Mouse (Mus musculus) limb, embryonic 11.5 days (tissue): ENCODE data around the gene BC004004. TPM values are rescaled to one million over a fixed set of nuclear protein-coding genes. Genes with fewer than 3 reads are reported as not detected.
A peak's percentile ranks its signal among the peaks of the same experiment; 100 is the strongest.
"Not testable (repeated sequence)": the region's sequence is repeated elsewhere in the genome, so short reads cannot be mapped to it uniquely, and the experiment has no call there.

ENCODE experiments used
- ATAC-seq: fragments of 200-750 bp; cut with Nextera tagmentation; 2 replicates; pipeline ENCODE4 v1.8.0; 2017; ENCODE audit warnings: low read depth; ENCODE audit not compliant: insufficient number of reproducible peaks, low FRiP score, low TSS enrichment
- DNase-seq: peaks from one replicate; pipeline ENCODE4 v3.0.0-alpha.2; 2015; ENCODE audit warnings: low spot score
- H3K27ac ChIP-seq: fragments of 300-500 bp; sonication (generic); replicated peaks from 2 replicates; pipeline ENCODE4 v1.5.1; 2014; ENCODE audit warnings: low read depth, mild to moderate bottlenecking, low read length
- H3K27me3 ChIP-seq: fragments of 300-500 bp; sonication (generic); 2 replicates; pipeline ENCODE4 v1.6.1; 2014; ENCODE audit warnings: mild to moderate bottlenecking, low read length, mixed read lengths; ENCODE audit not compliant: control insufficient read depth, insufficient read depth
- H3K36me3 ChIP-seq: fragments of 300-500 bp; sonication (generic); 2 replicates; pipeline ENCODE4 v1.6.1; 2014; ENCODE audit warnings: mild to moderate bottlenecking, low read length, moderate library complexity, mixed read lengths; ENCODE audit not compliant: control insufficient read depth, insufficient read depth
- H3K4me1 ChIP-seq: fragments of 300-500 bp; sonication (generic); 2 replicates; pipeline ENCODE4 v1.6.1; 2014; ENCODE audit warnings: low read length, mixed read lengths; ENCODE audit not compliant: control insufficient read depth, insufficient read depth
- H3K4me2 ChIP-seq: fragments of 300-500 bp; sonication (generic); 2 replicates; pipeline ENCODE4 v1.6.1; 2014; ENCODE audit warnings: low read depth, mild to moderate bottlenecking, moderate library complexity; ENCODE audit not compliant: severe bottlenecking
- H3K4me3 ChIP-seq: fragments of 300-500 bp; sonication (generic); 2 replicates; pipeline ENCODE4 v1.5.1; 2014; ENCODE audit warnings: low read depth, low read length
- H3K9ac ChIP-seq: fragments of 300-500 bp; sonication (generic); 2 replicates; pipeline ENCODE4 v1.6.1; 2014; ENCODE audit warnings: mild to moderate bottlenecking, low read length
- H3K9me3 ChIP-seq: fragments of 300-500 bp; sonication (generic); 2 replicates; pipeline ENCODE4 v1.6.1; 2016; ENCODE audit warnings: low read length; ENCODE audit not compliant: control insufficient read depth
- WGBS: fragments of 180-500 bp; shearing (Covaris S2); extraction: QIAGEN DNeasy Blood & Tissue Kit; methylation state at CpG from one replicate; pipeline ENCODE4 v1.1.7; 2014; 5-methylcytosine and 5-hydroxymethylcytosine counted together
- polyA plus RNA-seq: library from polyadenylated mRNA; unstranded; fragments of >200 nt; fragmentation: Nextera tagmentation; extraction: Ambion mirVana; gene quantifications from 2 replicates; pipeline ENCODE4 v1.2.1, GENCODE M21; 2014

BC004004 gene
- polyA plus RNA-seq, 1 experiment from 2014 or later: 50.0 TPM

DNA sequence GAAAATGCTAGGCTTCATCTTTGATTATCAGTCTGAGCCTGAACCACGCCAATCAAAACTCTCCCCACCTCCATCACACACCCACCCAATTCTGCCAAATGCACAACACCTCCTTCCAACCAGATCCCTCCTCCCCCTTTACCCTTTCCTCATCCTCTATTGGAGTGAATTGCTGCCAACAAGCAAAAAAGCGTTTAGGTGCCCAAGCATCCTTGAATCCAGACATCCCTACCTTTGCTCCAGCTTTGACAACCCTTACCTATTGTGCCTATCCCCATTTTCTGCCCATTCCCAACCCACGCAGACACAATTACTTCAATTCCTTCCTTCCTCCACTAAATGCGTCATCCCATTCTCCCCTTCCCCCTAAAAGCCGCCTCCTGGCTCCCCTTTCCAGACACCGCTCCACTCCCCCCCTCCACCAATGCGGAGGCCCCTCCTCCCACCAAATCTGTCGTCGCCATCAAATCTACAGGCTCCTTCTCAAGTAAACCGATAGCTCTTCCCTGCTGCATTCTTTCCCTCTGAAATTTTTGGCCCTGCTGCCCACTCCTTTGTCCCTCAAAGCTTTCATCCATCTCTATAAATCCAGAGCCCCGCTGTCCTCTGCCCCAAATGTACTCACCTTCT, 78.0 kb downstream of the BC004004 start:
- WGBS: 7% methylated on average over 11 of the region's 11 CpGs
- Histone ChIP-seq H3K4me3 (peak overlapping the region; percentile 61), H3K27me3 (no peaks in the 10 kb centered on the region), H3K9me3 (no peaks in the 10 kb centered on the region), H3K36me3 (peaks cover 3% of the 10 kb centered on the region; the same call in 1 of the 2 replicates), H3K4me1 (peaks cover 23% of the 10 kb centered on the region), H3K9ac (peak overlapping the region; percentile 74), H3K27ac (peak overlapping the region; percentile 82), H3K4me2 (peak overlapping the region; percentile 68)
- no peak for ATAC-seq
- DNase-seq: peak; percentile 67

GRCm38 (mm10) chr17:29347126-29347644, 78.6 kb downstream of the BC004004 start:
- H3K27me3 ChIP-seq: no peaks in the 10 kb centered on the region
- WGBS: under 1% methylated on average over 45 of the region's 45 CpGs
- H3K4me2 ChIP-seq: peak overlapping the region; percentile 68
- ATAC-seq (peak; percentile 7; the same call in 1 of the 2 replicates), DNase-seq (peak; percentile 46)
- peaks cover 3% of the 10 kb centered on the region; the same call in 1 of the 2 replicates for H3K36me3 ChIP-seq
- peak overlapping the region; percentile 61 for H3K4me3 ChIP-seq
- peak overlapping the region; percentile 74 for H3K9ac ChIP-seq
- peak overlapping the region; percentile 82 for H3K27ac ChIP-seq
- H3K4me1 ChIP-seq: peaks cover 18% of the 10 kb centered on the region
- no peaks in the 10 kb centered on the region for H3K9me3 ChIP-seq

GRCm38 (mm10) chr17:29347645-29348256, 79.2 kb downstream of the BC004004 start, which contains the start of gene Mtch1:
Gene Mtch1, minus strand, starts transcription at chr17:29347934.
- peak within 1 kb of the TSS; percentile 61 for H3K4me3 ChIP-seq
- peaks cover 3% of the 10 kb centered on the region; the same call in 1 of the 2 replicates for H3K36me3 ChIP-seq
- peak within 1 kb of the TSS; percentile 82 for H3K27ac ChIP-seq
- H3K9me3 ChIP-seq: no peaks in the 10 kb centered on the region
- no peaks in the 10 kb centered on the region for H3K27me3 ChIP-seq
- peak within 1 kb of the TSS; percentile 68 for H3K4me2 ChIP-seq
- ATAC-seq: peak; percentile 95
- H3K9ac ChIP-seq: peak within 1 kb of the TSS; percentile 74
- DNase-seq: peak; percentile 100
- H3K4me1 ChIP-seq: peaks cover 12% of the 10 kb centered on the region
- under 1% methylated on average over 52 of the region's 53 CpGs for WGBS

DNA sequence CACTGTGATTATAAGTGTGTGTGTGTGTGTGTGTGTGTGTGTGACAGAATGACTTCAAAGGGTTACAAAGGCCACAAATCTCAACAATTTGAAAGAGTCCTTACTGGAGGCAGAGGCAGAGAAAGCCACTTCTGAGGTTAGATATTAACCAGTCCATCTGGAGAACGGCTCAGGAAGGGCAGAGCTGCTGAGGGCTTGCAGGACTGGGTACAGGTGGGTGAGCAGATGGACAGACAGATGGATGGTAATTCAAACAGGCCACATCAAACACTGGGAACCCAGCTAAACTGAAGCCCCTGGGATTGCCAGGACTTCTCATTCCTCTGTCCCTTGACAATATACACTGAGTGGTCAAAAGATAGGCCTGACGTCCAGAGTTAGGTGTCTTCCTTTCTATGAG, 80.4 kb downstream of the BC004004 start:
- Histone ChIP-seq H3K4me2 (no peak overlapping the region), H3K4me1 (peaks cover 12% of the 10 kb centered on the region), H3K27me3 (no peaks in the 10 kb centered on the region), H3K27ac (no peak overlapping the region), H3K4me3 (no peak overlapping the region), H3K9ac (no peak overlapping the region), H3K36me3 (no peaks in the 10 kb centered on the region; the same call in 1 of the 2 replicates), H3K9me3 (no peaks in the 10 kb centered on the region)
- WGBS: 79% methylated on average over 2 of the region's 2 CpGs
- ATAC-seq (no peak), DNase-seq (no peak)

DNA sequence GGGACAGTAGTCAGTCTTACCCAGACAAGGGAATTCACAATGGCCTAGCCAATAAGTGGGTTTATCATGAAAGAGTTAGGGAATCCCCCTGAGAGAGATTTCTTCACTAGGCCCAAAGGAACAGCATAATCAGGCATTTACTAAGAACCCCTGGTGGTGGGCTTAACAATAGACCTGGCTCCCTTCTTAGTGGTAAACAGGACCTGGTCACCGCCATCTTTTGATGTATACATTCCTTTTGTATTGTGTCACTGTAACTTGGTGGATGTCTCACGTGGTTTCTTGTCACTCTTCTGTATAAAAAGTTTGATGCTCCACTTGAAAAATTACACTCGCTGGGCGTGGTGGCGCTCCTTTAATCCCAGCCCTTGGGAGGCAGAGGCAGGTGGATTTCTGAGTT, 82.5 kb downstream of the BC004004 start:
- 78% methylated on average over 5 of the region's 5 CpGs for WGBS
- not testable (repeated sequence) for H3K4me2 ChIP-seq, H3K4me3 ChIP-seq

DNA sequence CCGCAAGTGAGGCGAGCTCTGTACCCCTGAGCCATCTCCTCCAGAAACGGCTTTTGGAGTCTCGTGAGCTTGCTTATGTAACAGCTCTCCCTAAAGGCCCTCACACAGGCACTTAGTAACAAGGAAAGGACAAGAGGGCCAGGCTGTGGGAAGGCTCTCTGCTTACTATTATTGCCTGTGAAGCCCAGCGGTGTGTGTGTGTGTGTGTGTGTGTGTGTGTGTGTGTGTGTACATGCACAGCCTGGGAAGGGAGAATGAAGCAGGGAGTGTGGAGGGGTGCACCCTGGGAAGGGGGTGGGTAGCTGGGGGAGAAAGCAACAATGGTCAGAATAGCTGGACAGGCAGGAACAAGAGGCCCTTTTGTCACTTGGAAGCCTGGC, 86.9 kb downstream of the BC004004 start:
- Histone ChIP-seq H3K4me2 (peak overlapping the region; percentile 52), H3K36me3 (no peaks in the 10 kb centered on the region), H3K4me1 (peaks cover 17% of the 10 kb centered on the region), H3K27ac (peak overlapping the region; percentile 84), H3K4me3 (no peak overlapping the region), H3K27me3 (no peaks in the 10 kb centered on the region), H3K9ac (peak overlapping the region; percentile 49), H3K9me3 (no peaks in the 10 kb centered on the region)
- DNase-seq (no peak), ATAC-seq (no peak)
- WGBS: 65% methylated on average over 5 of the region's 5 CpGs

More for the DNA sequence above, 82.5 kb downstream of the BC004004 start:
- H3K9ac ChIP-seq, H3K27ac ChIP-seq, DNase-seq, H3K36me3 ChIP-seq, H3K9me3 ChIP-seq, ATAC-seq, H3K27me3 ChIP-seq: not testable (repeated sequence)
- H3K4me1 ChIP-seq: peaks cover 19% of the 10 kb centered on the region

- peaks cover 17% of the 10 kb centered on the region for H3K4me1 ChIP-seq
- 25% methylated on average over 17 of the region's 17 CpGs for WGBS
- H3K9ac ChIP-seq: peak overlapping the region; percentile 17; the same call in 1 of the 2 replicates
- no peak overlapping the region for H3K4me3 ChIP-seq
- ATAC-seq: peak; percentile 40; the same call in 1 of the 2 replicates
- H3K27ac ChIP-seq: peak overlapping the region; percentile 84
- H3K9me3 ChIP-seq: no peaks in the 10 kb centered on the region
- no peaks in the 10 kb centered on the region for H3K36me3 ChIP-seq
- peak; percentile 44 for DNase-seq
- H3K27me3 ChIP-seq: no peaks in the 10 kb centered on the region
- peak overlapping the region; percentile 52 for H3K4me2 ChIP-seq
Observed at GRCm38 (mm10) chr17:29355841-29356478, 87.4 kb downstream of the BC004004 start.

DNA sequence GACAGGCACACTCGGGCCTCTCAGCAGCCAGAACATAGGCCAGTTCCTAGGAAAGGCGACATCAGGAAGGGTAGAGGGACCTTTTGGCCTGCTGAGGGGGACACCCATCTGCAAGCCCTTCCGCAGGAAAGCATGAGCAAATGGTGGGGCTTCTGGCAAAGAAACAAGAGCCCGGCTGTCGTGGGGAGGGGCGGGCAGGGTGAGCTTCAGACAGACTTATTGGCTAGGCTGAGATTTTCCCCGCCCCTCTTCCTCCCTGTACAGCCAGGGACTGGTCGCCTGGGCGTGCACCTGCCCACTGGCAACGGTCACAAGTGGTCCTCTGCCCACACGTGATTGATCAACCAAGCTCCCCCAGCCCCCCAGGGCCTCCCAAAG, 87.9 kb downstream of the BC004004 start:
- Histone ChIP-seq H3K4me2 (peak overlapping the region; percentile 52), H3K36me3 (no peaks in the 10 kb centered on the region), H3K9ac (peak overlapping the region; percentile 22; the same call in 1 of the 2 replicates), H3K27ac (peak overlapping the region; percentile 84), H3K9me3 (no peaks in the 10 kb centered on the region), H3K27me3 (no peaks in the 10 kb centered on the region), H3K4me3 (peak overlapping the region; percentile 22), H3K4me1 (peaks cover 17% of the 10 kb centered on the region)
- ATAC-seq (peak; percentile 78), DNase-seq (peak; percentile 84)
- WGBS: under 1% methylated on average over 11 of the region's 11 CpGs
